In genomic region chr16:55580827-55581226, GRCm38 (mm10) we compare ENCODE assay signal across 19 mouse cellular contexts.
A peak's percentile ranks its signal among the peaks of the same experiment; 100 is the strongest.
DNase-seq lines count a peak whose midpoint lies in the region; ATAC-seq and TF ChIP-seq lines count a peak whose summit lies in the region.
"Had no signal": no experiment of that assay in that cellular context is flagged by ENCODE, and none has a peak within 500 bp of the region (broad histone marks: within the 10 kb centered on the region; RNA-seq: fewer than 3 reads in every experiment).

No protein-coding gene starts in this region.

- H3K4me2 ChIP-seq in CH12.LX (ENCODE audit: insufficient read depth, low read depth, poor library complexity, severe bottlenecking) = 0 out of 2 replicates have a peak overlapping the region, but pooled peaks have one; percentile 5

- no peak for TF ChIP-seq CTCF in CH12.LX (conservative IDR thresholded peaks at IDR 0.05 in 1 of 2, IDR thresholded peaks at IDR 0.05 in 1 of 2; ENCODE audit: low read depth in 2 of 2, low read length in 2 of 2)

- no peak overlapping the region for H3K4me3 ChIP-seq in CH12.LX (replicated peaks in 1 of 3; ENCODE audit: low read depth in 2 of 3, low read length in 2 of 3, poor library complexity in 1 of 3)

- TF ChIP-seq POLR2A in CH12.LX (IDR thresholded peaks at IDR 0.05; ENCODE audit: low read depth, low read length) = no peak

- no peak overlapping the region for H3K27ac ChIP-seq in CH12.LX (ENCODE audit: insufficient read depth, low read depth)

- no peaks in the 10 kb centered on the region for H3K9me3 ChIP-seq in CH12.LX (replicated peaks; ENCODE audit: low read length)
- H3K9me3 ChIP-seq: G1E had no signal

- H3K27me3 ChIP-seq in CH12.LX (replicated peaks) = no peaks in the 10 kb centered on the region
- H3K27me3 ChIP-seq: Patski had no signal

- in situ Hi-C loops in CH12.LX (cut with MboI; ENCODE audit: low pct_ligation_motif_present, low pct_unique_long_range_greater_than_20kb, low sequenced_read_pairs) = no loop called here

- ATAC-seq in CD4-positive, CD25-positive, alpha-beta regulatory T cell, adult 4 months = no peak
- ATAC-seq: Patski had no signal

- peak; percentile 10 for DNase-seq in CD4-positive, CD25-positive, alpha-beta regulatory T cell, adult 2 months (ENCODE audit: low read depth, low spot score)
- no peak for DNase-seq in CH12.LX (ENCODE audit: extremely low read depth)
- DNase-seq in left cerebral cortex, adult 11 months (ENCODE audit: low spot score) = no peak
- DNase-seq: adrenal gland, adult 2 months; adrenal gland, adult 8-10 months; adrenal gland, postnatal 10 days; adrenal gland, postnatal 14 days; adrenal gland, postnatal 25 days; adrenal gland, postnatal 36 days; B cell, adult 2 months; cerebellum, adult 11 months; cerebellum, adult 11-12 months; cerebellum, adult 18-20 months; cerebellum, adult 2 months; cerebellum, adult 8-10 months; cerebellum, adult 9-10 months had no signal

- TF ChIP-seq EP300 in CH12.LX (IDR thresholded peaks at IDR 0.05; ENCODE audit: low read length) = peak; percentile 75

- H3K79me2 ChIP-seq in CH12.LX (replicated peaks; ENCODE audit: control insufficient read depth, extremely low read depth, insufficient read depth, poor library complexity, severe bottlenecking) = no peaks in the 10 kb centered on the region

- no peaks in the 10 kb centered on the region for H3K36me3 ChIP-seq in CH12.LX (replicated peaks in 1 of 2; ENCODE audit: control insufficient read depth in 1 of 2, insufficient read depth in 1 of 2, low read length in 1 of 2)
- H3K36me3 ChIP-seq: G1E had no signal

- peaks cover 21 to 35% of the 10 kb centered on the region in 2 experiments for H3K4me1 ChIP-seq in CH12.LX (ENCODE audit: control insufficient read depth in 1 of 2, insufficient read depth in 2 of 2)

- TF ChIP-seq RAD21 in CH12.LX (IDR thresholded peaks at IDR 0.05; ENCODE audit: low read depth, low read length) = no peak

- dilution Hi-C loops in CH12.LX (cut with MboI; ENCODE audit: extremely low pct_ligation_motif_present, extremely low pct_unique_long_range_greater_than_20kb, low sequenced_read_pairs) = no loop called here

- H3K9ac ChIP-seq in CH12.LX (ENCODE audit: insufficient read depth, low read depth) = no peak overlapping the region

TF ChIP-seq in CH12.LX, 34 proteins besides CTCF, POLR2A, EP300 and RAD21:
- TF ChIP-seq IRF4 (IDR thresholded peaks at IDR 0.05; ENCODE audit: low read depth, low read length) = peak; percentile 92
- no peak for TF ChIP-seq USF1 (IDR thresholded peaks at IDR 0.05; ENCODE audit: low read depth, low read length)
- TF ChIP-seq MXI1 (IDR thresholded peaks at IDR 0.05; ENCODE audit: low read depth, low read length) = no peak
- TF ChIP-seq MYC (IDR thresholded peaks at IDR 0.05; ENCODE audit: low read depth, low read length) = 0 out of 2 replicates have a peak, but pooled peaks have one; percentile 44
- TF ChIP-seq JUND (conservative IDR thresholded peaks at IDR 0.05; ENCODE audit: low read depth, low read length) = peak; percentile 89
- peak; percentile 81 for TF ChIP-seq JUN (IDR thresholded peaks at IDR 0.05; ENCODE audit: insufficient read depth, low read depth, low read length)
